Mouse (Mus musculus) kidney, embryonic 14.5 days (tissue): ENCODE measurements around the gene Sel1l2. TPM values are rescaled to one million over a fixed set of nuclear protein-coding genes. Genes with fewer than 3 reads are reported as not detected.

Experiments used
- ATAC-seq: fragments of 200-750 bp; cut with Nextera tagmentation; 2 replicates; pipeline ENCODE4 v1.8.0; 2017; ENCODE audit warnings: moderate number of reproducible peaks, mild to moderate bottlenecking, moderate TSS enrichment, moderate library complexity; ENCODE audit not compliant: low FRiP score, low TSS enrichment
- H3K27ac ChIP-seq: fragments of 300-500 bp; sonication (generic); 2 replicates; pipeline ENCODE4 v1.5.1; 2014; ENCODE audit warnings: low read depth, mild to moderate bottlenecking, low read length, moderate library complexity, mixed read lengths
- H3K27me3 ChIP-seq: fragments of 300-500 bp; sonication (generic); 2 replicates; pipeline ENCODE4 v1.6.1; 2014; ENCODE audit warnings: mild to moderate bottlenecking, low read length; ENCODE audit not compliant: control insufficient read depth, insufficient read depth
- H3K36me3 ChIP-seq: fragments of 300-500 bp; sonication (generic); 2 replicates; pipeline ENCODE4 v1.6.1; 2014; ENCODE audit warnings: low read length, mixed read lengths; ENCODE audit not compliant: control insufficient read depth, insufficient read depth
- H3K4me1 ChIP-seq: fragments of 300-500 bp; sonication (generic); 2 replicates; pipeline ENCODE4 v1.6.1; 2014; ENCODE audit warnings: low read length, mixed read lengths; ENCODE audit not compliant: control insufficient read depth, insufficient read depth
- H3K4me2 ChIP-seq: fragments of 300-500 bp; sonication (generic); replicated peaks from 2 replicates; pipeline ENCODE4 v1.6.1; 2014; ENCODE audit warnings: low read depth, mild to moderate bottlenecking, low read length
- H3K4me3 ChIP-seq: fragments of 300-500 bp; sonication (generic); 2 replicates; pipeline ENCODE4 v1.5.1; 2014; ENCODE audit warnings: mild to moderate bottlenecking, low read length
- H3K9ac ChIP-seq: fragments of 300-500 bp; sonication (generic); 2 replicates; pipeline ENCODE4 v1.6.1; 2014; ENCODE audit warnings: low read depth, mild to moderate bottlenecking, low read length, moderate library complexity
- H3K9me3 ChIP-seq: fragments of 300-500 bp; sonication (generic); 2 replicates; pipeline ENCODE4 v1.6.1; 2016; ENCODE audit warnings: low read length; ENCODE audit not compliant: control insufficient read depth
- WGBS: fragments of 180-500 bp; shearing (Covaris S2); extraction: QIAGEN DNeasy Blood & Tissue Kit; methylation state at CpG from one replicate; pipeline ENCODE4 v1.1.7; 2014; 5-methylcytosine and 5-hydroxymethylcytosine counted together
- polyA plus RNA-seq: library from polyadenylated mRNA; unstranded; fragments of >200 nt; fragmentation: Nextera tagmentation; extraction: Ambion mirVana; gene quantifications from 2 replicates; pipeline ENCODE4 v1.2.1, GENCODE M21; 2014

The Sel1l2 gene
- polyA plus RNA-seq, 1 experiment from 2014 or later, result not detected

DNA sequence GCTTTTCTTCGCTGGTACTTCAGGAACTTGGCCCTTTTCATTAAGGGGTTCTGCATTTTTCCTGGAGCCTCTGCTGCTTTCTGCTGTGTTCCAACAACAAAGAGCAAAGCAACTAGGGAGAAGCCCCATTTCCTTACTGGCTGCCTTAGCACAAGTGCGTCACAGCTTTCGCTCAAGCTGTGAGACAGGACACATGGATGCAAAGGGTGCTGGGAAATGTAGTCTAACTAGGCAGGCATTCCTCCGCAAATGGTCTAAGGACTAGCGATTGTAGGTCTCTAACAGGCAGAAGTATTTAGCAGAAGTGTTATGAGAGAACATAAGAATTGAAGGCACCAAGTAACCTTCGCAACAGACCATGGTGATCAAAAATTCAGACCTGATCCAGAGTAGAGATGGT lies 152.3 kb downstream of the Sel1l2 start:
- Histone ChIP-seq H3K27ac (no peak overlapping the region), H3K36me3 (no peaks in the 10 kb centered on the region), H3K9ac (no peak overlapping the region), H3K4me3 (no peak overlapping the region), H3K27me3 (no peaks in the 10 kb centered on the region), H3K9me3 (no peaks in the 10 kb centered on the region), H3K4me2 (no peak overlapping the region), H3K4me1 (no peaks in the 10 kb centered on the region)
- 60% methylated on average over 6 of the region's 6 CpGs for WGBS
- peak; percentile 66; the same call in 1 of the 2 replicates for ATAC-seq

DNA sequence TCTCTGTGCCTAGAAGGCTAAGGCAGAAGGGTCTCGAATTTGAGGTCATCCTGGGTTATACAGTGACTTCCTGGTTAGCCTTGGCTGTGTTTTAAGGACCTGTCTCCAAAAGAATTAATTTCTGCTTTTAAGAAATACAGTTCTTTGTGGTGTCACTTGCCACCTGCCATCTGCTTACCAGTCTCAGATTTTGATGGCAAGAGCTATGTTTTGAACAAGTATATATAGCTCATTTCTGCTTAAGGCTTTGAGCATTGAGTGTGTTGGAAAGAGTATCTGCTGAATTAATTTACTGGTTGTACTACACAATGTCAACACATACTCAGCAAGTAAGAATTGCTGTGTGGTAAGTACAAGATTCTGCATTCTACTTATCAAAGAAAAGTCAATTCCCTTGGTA lies 159.2 kb downstream of the Sel1l2 start:
- no peak for ATAC-seq
- H3K4me1 ChIP-seq, result no peaks in the 10 kb centered on the region
- no peak overlapping the region for H3K9ac ChIP-seq
- no peaks in the 10 kb centered on the region for H3K27me3 ChIP-seq
- no peak overlapping the region for H3K27ac ChIP-seq
- WGBS, result 63% methylated on average over 1 of the region's 1 CpGs
- H3K36me3 ChIP-seq, result no peaks in the 10 kb centered on the region
- H3K4me2 ChIP-seq, result no peak overlapping the region
- no peak overlapping the region for H3K4me3 ChIP-seq
- no peaks in the 10 kb centered on the region for H3K9me3 ChIP-seq

DNA sequence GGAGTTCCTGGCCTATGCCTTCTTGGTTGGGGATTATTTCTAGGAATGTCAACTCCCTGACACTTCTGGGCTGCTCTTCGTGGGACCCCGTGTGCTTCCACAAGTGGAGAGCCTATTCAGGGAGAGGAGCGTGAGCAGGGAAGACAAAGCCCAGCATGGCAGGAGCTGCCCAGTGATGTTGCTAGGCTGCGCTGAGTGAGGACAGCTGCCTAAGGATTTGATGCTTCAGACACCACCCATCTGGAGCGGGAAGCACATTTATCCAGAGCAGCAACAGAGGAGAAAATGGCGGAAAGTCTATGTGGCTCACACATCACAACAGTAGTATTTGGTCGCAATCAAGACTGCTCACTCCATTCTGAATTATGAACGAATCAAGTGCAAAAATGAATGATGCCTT lies 169.2 kb downstream of the Sel1l2 start:
- Histone ChIP-seq H3K4me2 (no peak overlapping the region), H3K36me3 (no peaks in the 10 kb centered on the region), H3K4me3 (no peak overlapping the region), H3K4me1 (no peaks in the 10 kb centered on the region), H3K27me3 (no peaks in the 10 kb centered on the region), H3K27ac (no peak overlapping the region), H3K9me3 (no peaks in the 10 kb centered on the region), H3K9ac (no peak overlapping the region)
- no peak for ATAC-seq
- 68% methylated on average over 8 of the region's 8 CpGs for WGBS

DNA sequence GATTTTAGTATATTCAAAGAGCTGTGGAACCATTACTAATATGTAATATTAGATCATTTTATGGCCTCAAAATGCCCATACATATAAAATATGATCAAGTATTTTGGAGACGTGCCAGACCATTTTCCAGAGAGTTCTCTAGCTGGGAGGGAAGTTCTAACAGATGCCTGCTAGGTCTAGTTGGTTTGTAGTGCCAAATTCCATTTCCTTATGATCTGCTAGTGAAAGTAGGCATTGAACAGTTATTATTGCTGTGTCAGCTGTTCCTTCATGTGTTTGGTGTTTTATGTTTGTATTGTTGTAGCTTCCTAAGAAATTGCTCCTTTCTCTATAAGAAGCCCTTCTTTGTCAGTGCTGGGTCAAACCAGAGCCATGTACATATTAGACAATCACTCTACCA lies 173.5 kb downstream of the Sel1l2 start:
- H3K36me3 ChIP-seq, result no peaks in the 10 kb centered on the region
- H3K4me2 ChIP-seq, result no peak overlapping the region
- no peaks in the 10 kb centered on the region for H3K9me3 ChIP-seq
- ATAC-seq, result no peak
- no peak overlapping the region for H3K4me3 ChIP-seq
- 82% methylated on average over 1 of the region's 1 CpGs for WGBS
- no peaks in the 10 kb centered on the region for H3K4me1 ChIP-seq
- no peaks in the 10 kb centered on the region for H3K27me3 ChIP-seq
- H3K9ac ChIP-seq, result no peak overlapping the region
- H3K27ac ChIP-seq, result no peak overlapping the region

DNA sequence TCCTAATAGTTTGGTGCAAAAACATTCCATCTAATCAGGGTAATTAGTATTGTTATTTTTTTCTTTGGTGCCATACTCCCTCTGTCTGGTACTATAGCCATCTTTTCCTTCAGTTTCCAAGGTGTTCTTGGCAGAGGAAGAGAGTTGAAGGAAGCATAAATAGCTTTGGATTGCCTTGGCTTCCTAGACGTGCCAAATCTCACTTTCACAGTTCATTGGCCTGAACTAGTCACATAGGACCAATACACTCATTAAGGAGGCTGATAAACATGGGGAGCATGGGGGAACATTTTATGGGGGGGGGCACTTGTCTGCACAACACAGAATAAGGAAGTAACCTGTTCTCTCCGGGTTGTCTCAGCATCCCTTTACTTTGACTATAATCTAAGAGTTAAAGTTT lies 174.1 kb downstream of the Sel1l2 start:
- Histone ChIP-seq H3K27ac (no peak overlapping the region), H3K4me2 (no peak overlapping the region), H3K36me3 (no peaks in the 10 kb centered on the region), H3K4me3 (no peak overlapping the region), H3K27me3 (no peaks in the 10 kb centered on the region), H3K4me1 (no peaks in the 10 kb centered on the region), H3K9me3 (no peaks in the 10 kb centered on the region), H3K9ac (no peak overlapping the region)
- no peak for ATAC-seq
- WGBS, result 56% methylated on average over 2 of the region's 2 CpGs

DNA sequence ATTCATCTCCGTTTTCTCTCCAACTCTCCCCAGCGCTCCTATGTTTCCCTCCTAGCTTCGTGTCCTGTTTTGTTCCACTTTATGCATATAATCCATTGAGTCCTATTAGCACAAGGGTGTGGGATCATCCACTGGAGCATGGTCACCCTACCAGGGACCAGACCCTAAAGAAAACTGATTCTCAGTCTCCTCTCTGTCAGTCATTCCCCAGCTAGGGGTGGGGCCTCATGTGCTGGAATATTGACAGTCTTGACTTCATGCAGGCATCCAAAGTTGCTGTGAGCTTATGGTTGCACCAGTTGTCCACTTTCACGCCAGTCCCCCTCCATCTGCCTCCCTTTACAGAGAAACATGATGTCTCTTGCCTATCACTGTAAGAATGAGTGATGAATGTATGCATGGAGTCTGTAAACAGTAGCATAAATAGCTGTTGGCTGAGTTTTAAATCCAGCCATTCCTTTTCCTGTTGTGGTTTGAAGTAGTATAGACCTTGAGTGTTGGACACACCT lies 174.9 kb downstream of the Sel1l2 start:
- ATAC-seq, result no peak
- 98% methylated on average over 4 of the region's 4 CpGs for WGBS

DNA sequence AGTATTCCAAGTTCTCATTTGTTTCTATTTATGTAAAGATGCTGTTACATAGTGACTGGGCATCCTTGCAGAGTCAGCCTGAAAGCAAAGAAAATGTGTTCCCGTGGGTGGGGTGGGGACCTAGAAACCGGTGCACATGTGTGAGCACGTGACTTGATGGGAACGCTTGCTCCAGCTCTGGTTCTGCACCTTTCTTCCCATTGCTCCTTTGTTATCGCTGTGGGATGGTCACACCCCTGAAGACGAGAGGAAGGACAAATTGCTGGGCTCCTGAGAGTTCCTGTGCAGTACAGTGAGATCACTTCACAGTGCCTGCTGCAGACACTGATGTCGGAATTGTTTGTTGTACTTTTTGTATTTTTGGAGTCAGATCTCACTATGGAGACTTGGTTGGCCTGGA lies 185.8 kb downstream of the Sel1l2 start:
- H3K9ac ChIP-seq, result no peak overlapping the region
- H3K4me1 ChIP-seq, result no peaks in the 10 kb centered on the region
- no peaks in the 10 kb centered on the region for H3K27me3 ChIP-seq
- H3K27ac ChIP-seq, result no peak overlapping the region
- no peaks in the 10 kb centered on the region for H3K9me3 ChIP-seq
- WGBS, result 92% methylated on average over 7 of the region's 7 CpGs
- no peak overlapping the region for H3K4me2 ChIP-seq
- H3K4me3 ChIP-seq, result no peak overlapping the region
- peaks cover 16% of the 10 kb centered on the region; the same call in 1 of the 2 replicates for H3K36me3 ChIP-seq
- no peak for ATAC-seq

More for the DNA sequence above, 174.9 kb downstream of the Sel1l2 start:
- Histone ChIP-seq H3K9ac (no peak overlapping the region), H3K4me1 (no peaks in the 10 kb centered on the region), H3K36me3 (no peaks in the 10 kb centered on the region), H3K4me3 (no peak overlapping the region), H3K27me3 (no peaks in the 10 kb centered on the region), H3K9me3 (no peaks in the 10 kb centered on the region), H3K27ac (no peak overlapping the region), H3K4me2 (no peak overlapping the region)

DNA sequence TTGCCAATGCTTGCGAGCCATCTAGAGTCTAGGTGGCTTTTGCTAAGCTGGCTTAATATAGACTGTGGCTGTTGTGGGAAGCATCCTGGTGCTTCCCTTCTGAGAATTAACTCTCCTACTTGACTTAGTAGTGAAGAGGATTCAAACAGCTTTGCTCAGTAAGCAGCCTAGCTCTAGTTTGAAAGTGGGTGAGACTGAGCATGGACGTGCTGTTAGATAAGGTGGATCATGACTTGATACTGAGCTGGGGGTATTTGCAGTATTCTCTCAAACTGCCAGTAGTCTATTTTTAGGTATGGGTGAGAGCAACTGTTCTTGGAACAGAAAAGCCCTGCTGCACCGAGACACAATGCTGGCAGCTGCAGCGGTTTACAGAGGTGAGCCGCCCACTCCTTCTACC lies 186.9 kb downstream of the Sel1l2 start:
- no peak overlapping the region for H3K9ac ChIP-seq
- H3K27ac ChIP-seq, result no peak overlapping the region
- no peaks in the 10 kb centered on the region for H3K4me1 ChIP-seq
- H3K4me2 ChIP-seq, result no peak overlapping the region
- 95% methylated on average over 5 of the region's 5 CpGs for WGBS
- no peaks in the 10 kb centered on the region for H3K9me3 ChIP-seq
- no peaks in the 10 kb centered on the region for H3K27me3 ChIP-seq
- ATAC-seq, result no peak
- no peak overlapping the region for H3K4me3 ChIP-seq
- peaks cover 19% of the 10 kb centered on the region; the same call in 1 of the 2 replicates for H3K36me3 ChIP-seq

DNA sequence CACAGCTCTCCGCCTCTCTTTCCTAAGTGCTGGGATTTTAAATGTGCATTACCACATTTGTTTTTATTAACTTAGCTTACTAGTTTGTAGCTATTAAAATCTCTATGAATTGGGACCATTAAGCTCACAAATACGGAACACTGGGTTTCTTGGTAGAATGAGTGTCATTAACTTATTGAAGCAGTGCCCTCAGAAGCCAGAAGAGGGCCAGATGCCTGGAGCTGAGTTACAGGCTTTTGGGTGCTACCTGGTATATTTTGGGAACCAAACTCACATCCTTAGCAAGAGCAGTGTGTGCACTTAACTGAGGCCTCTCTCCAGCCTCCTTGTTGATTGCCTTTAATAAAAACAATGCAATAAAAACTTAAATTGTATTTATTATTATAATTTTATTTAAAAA lies 188.8 kb downstream of the Sel1l2 start:
- WGBS, result 73% methylated on average over 2 of the region's 2 CpGs
- no peak overlapping the region for H3K4me2 ChIP-seq
- no peaks in the 10 kb centered on the region for H3K27me3 ChIP-seq
- peaks cover 19% of the 10 kb centered on the region; the same call in 1 of the 2 replicates for H3K36me3 ChIP-seq
- no peak overlapping the region for H3K27ac ChIP-seq
- no peak overlapping the region for H3K4me3 ChIP-seq
- H3K9me3 ChIP-seq, result no peaks in the 10 kb centered on the region
- no peaks in the 10 kb centered on the region for H3K4me1 ChIP-seq
- H3K9ac ChIP-seq, result no peak overlapping the region
- no peak for ATAC-seq
